8 mouse cellular contexts compared by ENCODE assay signal in the genomic region with DNA sequence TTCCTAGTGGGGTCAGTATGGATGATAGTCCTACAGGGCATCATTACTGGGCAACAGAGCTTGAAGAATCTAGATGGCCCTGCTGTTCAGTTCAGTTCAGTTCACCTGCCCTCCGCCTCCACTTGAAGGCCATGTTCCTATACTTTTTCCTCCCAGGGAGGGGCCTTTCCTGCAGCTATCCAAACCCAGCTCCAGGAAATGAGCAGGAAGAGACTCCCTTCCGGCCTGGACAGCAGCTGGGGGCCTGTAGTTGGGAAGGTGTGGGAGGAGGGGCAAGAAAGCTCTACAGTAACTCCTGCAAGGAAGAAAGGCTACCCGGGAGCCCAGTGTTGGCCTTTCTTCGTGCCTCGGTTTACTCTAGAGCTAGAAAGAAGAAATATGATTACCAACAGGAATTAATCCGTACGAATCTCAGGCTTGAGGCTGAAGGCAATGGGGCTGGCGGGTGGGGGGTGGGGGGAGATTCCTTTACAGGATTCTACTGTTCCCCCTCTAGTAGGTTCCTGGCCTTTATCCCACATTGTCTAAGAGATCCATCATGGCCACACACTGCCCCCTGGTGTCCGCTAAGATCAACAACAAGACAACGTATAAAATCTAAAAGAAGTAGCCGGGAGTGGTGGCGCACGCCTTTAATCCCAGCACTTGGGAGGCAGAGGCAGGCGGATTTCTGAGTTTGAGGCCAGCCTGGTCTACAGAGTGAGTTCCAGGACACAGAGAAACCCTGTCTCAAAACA. TPM values are rescaled to one million over a fixed set of nuclear protein-coding genes. Genes with fewer than 3 reads are reported as not detected.
DNase-seq lines count a peak whose midpoint lies in the region; TF ChIP-seq lines count a peak whose summit lies in the region.

No protein-coding gene starts in this region.

- no peaks in the 10 kb centered on the region for H3K4me1 ChIP-seq in ES-Bruce4 (ENCODE audit: control insufficient read depth, insufficient read depth, low read length)
- peaks cover 5% of the 10 kb centered on the region for H3K4me1 ChIP-seq in liver, adult 2 months (ENCODE audit: control insufficient read depth, insufficient read depth, low read length)
- H3K4me1 ChIP-seq in olfactory bulb, adult 2 months (ENCODE audit: control insufficient read depth, insufficient read depth, low read length) = peaks cover 8% of the 10 kb centered on the region

- peaks cover 2% of the 10 kb centered on the region; the same call in 1 of the 2 replicates for H3K27me3 ChIP-seq in ES-Bruce4 (ENCODE audit: control insufficient read depth, insufficient read depth, low read length, poor library complexity, severe bottlenecking)
- H3K27me3 ChIP-seq in liver, adult 2 months (ENCODE audit: control insufficient read depth, insufficient read depth, low read length) = peaks cover 8% of the 10 kb centered on the region; the same call in 1 of the 2 replicates

- DNase-seq in 3T3-L1 (ENCODE audit: low read depth, low spot score) = peak; percentile 71
- peak; percentile 75 to 81 for DNase-seq in cerebellum, postnatal 10 days
- DNase-seq in heart, adult 9 months (ENCODE audit: low spot score in 2 of 2) = peak; percentile 78 to 84
- peak; percentile 80 for DNase-seq in kidney, adult 9 months
- DNase-seq in liver, adult 2 months (ENCODE audit: extremely low read depth, low read depth, low spot score) = peak; percentile 58
- DNase-seq in frontal cortex, postnatal 25 days (ENCODE audit: low spot score in 2 of 2) = no peak

- WGBS in liver, adult 2 months = 39% methylated on average over 14 of the region's 14 CpGs
- WGBS in olfactory bulb, adult 2 months = 34% methylated on average over 14 of the region's 14 CpGs

- no peak overlapping the region for H3K27ac ChIP-seq in ES-Bruce4 (ENCODE audit: insufficient read depth, low read length)
- 0 out of 2 replicates have a peak overlapping the region, but pooled peaks have one; percentile 70 for H3K27ac ChIP-seq in liver, adult 2 months (replicated peaks; ENCODE audit: insufficient read depth, low read depth, low read length)
- H3K27ac ChIP-seq in olfactory bulb, adult 2 months (ENCODE audit: insufficient read depth, low read depth, low read length) = no peak overlapping the region

- no peaks in the 10 kb centered on the region for H3K36me3 ChIP-seq in ES-Bruce4 (ENCODE audit: control insufficient read depth, insufficient read depth, low read length, poor library complexity, severe bottlenecking)
- H3K36me3 ChIP-seq in liver, adult 2 months (ENCODE audit: control insufficient read depth, insufficient read depth, low read length) = no peaks in the 10 kb centered on the region

- H3K79me2 ChIP-seq in liver, adult 2 months (ENCODE audit: control insufficient read depth, insufficient read depth, low read length) = no peaks in the 10 kb centered on the region

- H3K9ac ChIP-seq in ES-Bruce4 (ENCODE audit: low read depth, poor library complexity, severe bottlenecking) = no peak overlapping the region
- H3K9ac ChIP-seq in liver, adult 2 months (ENCODE audit: low read depth, low read length) = no peak overlapping the region

- TF ChIP-seq EP300 in ES-Bruce4 (IDR thresholded peaks at IDR 0.05; ENCODE audit: insufficient read depth, low read depth, low read length) = no peak

- no peak overlapping the region for H3K4me3 ChIP-seq in ES-Bruce4 (ENCODE audit: low read depth, low read length)
- H3K4me3 ChIP-seq in liver, adult 2 months (ENCODE audit: insufficient read depth, low read depth, low read length) = no peak overlapping the region
- H3K4me3 ChIP-seq in olfactory bulb, adult 2 months (ENCODE audit: insufficient read depth, low read depth, low read length) = no peak overlapping the region

- peak; percentile 11 for TF ChIP-seq CTCF in ES-Bruce4 (IDR thresholded peaks at IDR 0.05; ENCODE audit: low read depth, low read length)
- TF ChIP-seq CTCF in liver, adult 2 months (IDR thresholded peaks at IDR 0.05; ENCODE audit: low read depth, low read length) = peak; percentile 56
- 0 out of 2 replicates have a peak, but pooled peaks have one; percentile 10 for TF ChIP-seq CTCF in olfactory bulb, adult 2 months (IDR thresholded peaks at IDR 0.05; ENCODE audit: insufficient read depth, low read depth, low read length)

- H3K9me3 ChIP-seq in ES-Bruce4 (replicated peaks; ENCODE audit: control insufficient read depth, insufficient read depth, low read length, poor library complexity, severe bottlenecking) = no peaks in the 10 kb centered on the region

- no peak for TF ChIP-seq POLR2A in ES-Bruce4 (IDR thresholded peaks at IDR 0.05; ENCODE audit: insufficient read depth, low read length)
- no peak for TF ChIP-seq POLR2A in liver, adult 2 months (IDR thresholded peaks at IDR 0.05; ENCODE audit: extremely low read depth, insufficient read depth, low read length)
- no peak for TF ChIP-seq POLR2A in olfactory bulb, adult 2 months (IDR thresholded peaks at IDR 0.05; ENCODE audit: insufficient read depth, low read depth, low read length)

RNA-seq across cellular contexts. Expression of a gene that starts 2.6 kb away (rescaled TPM):
- 3.4 and 4.9 TPM in 2 replicates for polyA plus RNA-seq in ES-Bruce4 (2011; ENCODE audit: insufficient read depth, insufficient read length, low read depth, missing spikeins)
- total RNA-seq in liver, adult 2 months (2014; rRNA removed) = 4.9 and 6.6 TPM in 2 replicates
- 16.4 and 22.5 TPM in 2 replicates for polyA plus RNA-seq in liver, adult 2 months (2012; rRNA removed)
- polyA plus RNA-seq in olfactory bulb, adult 2 months (2012; ENCODE audit: insufficient read depth, insufficient read length, low replicate concordance, missing spikeins) = not detected in 2 replicates

RNA-seq across cellular contexts. Expression of a gene that starts 5.1 kb away (rescaled TPM):
- polyA plus RNA-seq in ES-Bruce4 (2011; ENCODE audit: insufficient read depth, insufficient read length, low read depth, missing spikeins) = 135 and 143 TPM in 2 replicates
- 35.6 and 43.8 TPM in 2 replicates for total RNA-seq in liver, adult 2 months (2014; rRNA removed)
- polyA plus RNA-seq in liver, adult 2 months (2012; rRNA removed) = 109 and 122 TPM in 2 replicates
- not detected in 2 replicates for polyA plus RNA-seq in olfactory bulb, adult 2 months (2012; ENCODE audit: insufficient read depth, insufficient read length, low replicate concordance, missing spikeins)

RNA-seq across cellular contexts. Expression of a gene that starts 11.9 kb away (rescaled TPM):
- polyA plus RNA-seq in ES-Bruce4 (2011; ENCODE audit: insufficient read depth, insufficient read length, low read depth, missing spikeins) = 0.85 and 0.96 TPM in 2 replicates
- total RNA-seq in liver, adult 2 months (2014; rRNA removed) = 0.37 and 0.40 TPM in 2 replicates
- polyA plus RNA-seq in liver, adult 2 months (2012; rRNA removed) = 0.32 and 1.1 TPM in 2 replicates
- polyA plus RNA-seq in olfactory bulb, adult 2 months (2012; ENCODE audit: insufficient read depth, insufficient read length, low replicate concordance, missing spikeins) = not detected in 2 replicates

RNA-seq across cellular contexts. Expression of a gene that starts 22.2 kb away (rescaled TPM):
- 42.8 and 49.9 TPM in 2 replicates for polyA plus RNA-seq in ES-Bruce4 (2011; ENCODE audit: insufficient read depth, insufficient read length, low read depth, missing spikeins)
- total RNA-seq in liver, adult 2 months (2014; rRNA removed) = 10.5 and 10.8 TPM in 2 replicates
- 7.5 and 9.2 TPM in 2 replicates for polyA plus RNA-seq in liver, adult 2 months (2012; rRNA removed)
- not detected in 2 replicates for polyA plus RNA-seq in olfactory bulb, adult 2 months (2012; ENCODE audit: insufficient read depth, insufficient read length, low replicate concordance, missing spikeins)

RNA-seq across cellular contexts. Expression of a gene that starts 30.4 kb away (rescaled TPM):
- 14.6 and 14.9 TPM in 2 replicates for polyA plus RNA-seq in ES-Bruce4 (2011; ENCODE audit: insufficient read depth, insufficient read length, low read depth, missing spikeins)
- total RNA-seq in liver, adult 2 months (2014; rRNA removed) = not detected in 2 replicates
- polyA plus RNA-seq in liver, adult 2 months (2012; rRNA removed) = not detected in 2 replicates
- not detected in 2 replicates for polyA plus RNA-seq in olfactory bulb, adult 2 months (2012; ENCODE audit: insufficient read depth, insufficient read length, low replicate concordance, missing spikeins)

Comparison
In these comparisons a context has a peak if more than half of its experiments do, and no peak if none do; other contexts are left out.
1. DNase-seq: peak in 3T3-L1 (single experiment), cerebellum, postnatal 10 days (2 of 2), heart, adult 9 months (2 of 2), kidney, adult 9 months (single experiment) and liver, adult 2 months (single experiment); none in frontal cortex, postnatal 25 days (0 of 2).
2. Peak in every context shown above with its lines, with median percentiles within 50 percentile points of each other: CTCF ChIP-seq.